Mouse (Mus musculus) ES-Bruce4 (cell line): ENCODE measurements around the gene Mrpl51. TPM values are rescaled to one million over a fixed set of nuclear protein-coding genes. Genes with fewer than 3 reads are reported as not detected.

Source experiments
- H3K27ac ChIP-seq: 2 replicates; pipeline ENCODE4 v1.5.1; 2012; ENCODE audit warnings: low read length, inconsistent platforms; ENCODE audit not compliant: insufficient read depth
- H3K27me3 ChIP-seq: 2 replicates; pipeline ENCODE4 v1.6.1; 2012; ENCODE audit warnings: mild to moderate bottlenecking, low read length, inconsistent platforms; ENCODE audit not compliant: control insufficient read depth, poor library complexity, insufficient read depth, severe bottlenecking
- H3K36me3 ChIP-seq: 2 replicates; pipeline ENCODE4 v1.6.1; 2012; ENCODE audit warnings: inconsistent platforms, mild to moderate bottlenecking, low read length, moderate library complexity; ENCODE audit not compliant: control insufficient read depth, poor library complexity, insufficient read depth, severe bottlenecking
- H3K4me1 ChIP-seq: one replicate; pipeline ENCODE4 v1.8.1; 2011; ENCODE audit warnings: low read length; ENCODE audit not compliant: control insufficient read depth, insufficient read depth
- H3K4me3 ChIP-seq: 2 replicates; pipeline ENCODE4 v1.5.1; 2011; ENCODE audit warnings: low read depth, mild to moderate bottlenecking, low read length
- H3K9ac ChIP-seq: 2 replicates; pipeline ENCODE4 v1.6.1; 2012; ENCODE audit warnings: low read depth, mild to moderate bottlenecking, inconsistent platforms; ENCODE audit not compliant: poor library complexity, severe bottlenecking
- H3K9me3 ChIP-seq: replicated peaks from 2 replicates; pipeline ENCODE4 v1.6.1; 2012; ENCODE audit warnings: mild to moderate bottlenecking, low read length, inconsistent platforms; ENCODE audit not compliant: control insufficient read depth, poor library complexity, insufficient read depth, severe bottlenecking
- CTCF ChIP-seq: IDR thresholded peaks from one replicate; pipeline ENCODE4 v1.8.1; 2011; ENCODE audit warnings: low read depth, low read length
- EP300 ChIP-seq: IDR thresholded peaks from 2 replicates; pipeline ENCODE4 v1.6.1; 2011; ENCODE audit warnings: low read depth, low read length; ENCODE audit not compliant: insufficient read depth
- POLR2A ChIP-seq: IDR thresholded peaks from one replicate; pipeline ENCODE4 v1.8.1; 2011; ENCODE audit warnings: low read length; ENCODE audit not compliant: insufficient read depth
- polyA plus RNA-seq: library from polyadenylated mRNA; stranded (reverse); fragments of >200 nt; gene quantifications from 2 replicates; pipeline ENCODE4 v1.2.4, GENCODE M21; 2011; ENCODE audit warnings: low read depth; ENCODE audit not compliant: missing spikeins, insufficient read depth, insufficient read length

Mrpl51 gene
- polyA plus RNA-seq, 1 experiment: 113 TPM

- H3K9ac ChIP-seq: no peak overlapping the region
- no peaks in the 10 kb centered on the region for H3K9me3 ChIP-seq
- no peak overlapping the region for H3K4me3 ChIP-seq
- H3K36me3 ChIP-seq: no peaks in the 10 kb centered on the region
- no peaks in the 10 kb centered on the region for H3K27me3 ChIP-seq
- TF ChIP-seq EP300 (no peak), CTCF (no peak), POLR2A (no peak)
- H3K27ac ChIP-seq: no peak overlapping the region
- no peaks in the 10 kb centered on the region for H3K4me1 ChIP-seq
Measured at GRCm38 (mm10) chr6:125239547-125239946, 47.9 kb downstream of the Mrpl51 start.

GRCm38 (mm10) chr6:125240617-125241016, 49.0 kb downstream of the Mrpl51 start:
- Histone ChIP-seq H3K36me3 (no peaks in the 10 kb centered on the region), H3K4me3 (no peak overlapping the region), H3K4me1 (no peaks in the 10 kb centered on the region), H3K9me3 (no peaks in the 10 kb centered on the region), H3K27me3 (no peaks in the 10 kb centered on the region), H3K9ac (no peak overlapping the region), H3K27ac (no peak overlapping the region)
- TF ChIP-seq POLR2A (no peak), EP300 (no peak), CTCF (no peak)

GRCm38 (mm10) chr6:125241566-125241965, 50.0 kb downstream of the Mrpl51 start:
- no peak overlapping the region for H3K27ac ChIP-seq
- no peak overlapping the region for H3K9ac ChIP-seq
- H3K36me3 ChIP-seq: no peaks in the 10 kb centered on the region
- no peak overlapping the region for H3K4me3 ChIP-seq
- no peaks in the 10 kb centered on the region for H3K9me3 ChIP-seq
- no peaks in the 10 kb centered on the region for H3K27me3 ChIP-seq
- H3K4me1 ChIP-seq: no peaks in the 10 kb centered on the region
- TF ChIP-seq POLR2A (no peak), CTCF (no peak), EP300 (no peak)

GRCm38 (mm10) chr6:125244551-125244950, 53.0 kb downstream of the Mrpl51 start:
- Histone ChIP-seq H3K9ac (no peak overlapping the region), H3K4me3 (no peak overlapping the region)
- TF ChIP-seq CTCF: no peak
- TF ChIP-seq POLR2A: no peak
- TF ChIP-seq EP300: no peak

More at GRCm38 (mm10) chr6:125244551-125244950, 53.0 kb downstream of the Mrpl51 start:
- Histone ChIP-seq H3K36me3 (no peaks in the 10 kb centered on the region), H3K27me3 (no peaks in the 10 kb centered on the region), H3K9me3 (no peaks in the 10 kb centered on the region), H3K4me1 (no peaks in the 10 kb centered on the region), H3K27ac (no peak overlapping the region)

Other genes starting within 250 kb of the Mrpl51 start
- gene Cops7a, start 226.3 kb upstream of the Mrpl51 start, polyA plus RNA-seq: 145 and 154 TPM in 2 replicates
- 14.3 and 21.4 TPM in 2 replicates for gene Pianp, start 195.1 kb upstream of the Mrpl51 start, polyA plus RNA-seq
- 32.4 and 33.8 TPM in 2 replicates for gene Zfp384, start 182.7 kb upstream of the Mrpl51 start, polyA plus RNA-seq
- gene Ing4, start 152.0 kb upstream of the Mrpl51 start, polyA plus RNA-seq: 44.0 and 54.7 TPM in 2 replicates
- gene Acrbp, start 142.1 kb upstream of the Mrpl51 start, polyA plus RNA-seq: 25.3 and 25.7 TPM in 2 replicates
- gene Lpar5, start 123.9 kb upstream of the Mrpl51 start, polyA plus RNA-seq: 2.5 and 3.7 TPM in 2 replicates
- gene Chd4, start 95.8 kb upstream of the Mrpl51 start, polyA plus RNA-seq: 307 and 317 TPM in 2 replicates
- 75.1 and 78.4 TPM in 2 replicates for gene Nop2, start 59.9 kb upstream of the Mrpl51 start, polyA plus RNA-seq
- gene Iffo1, start 46.6 kb upstream of the Mrpl51 start, polyA plus RNA-seq: 8.3 and 9.9 TPM in 2 replicates
- gene Gapdh, start 25.3 kb upstream of the Mrpl51 start, polyA plus RNA-seq: 933 and 990 TPM in 2 replicates
- gene Ncapd2, start 100 bp upstream of the Mrpl51 start, polyA plus RNA-seq: 383 and 401 TPM in 2 replicates
- 9.4 and 14.3 TPM in 2 replicates for gene Vamp1, start 23.8 kb downstream of the Mrpl51 start, polyA plus RNA-seq
- 2.1 and 3.9 TPM in 2 replicates for gene Tapbpl, start 40.1 kb downstream of the Mrpl51 start, polyA plus RNA-seq
- gene Cd27, start 45.2 kb downstream of the Mrpl51 start, polyA plus RNA-seq: not detected in 2 replicates
- gene Tuba3a, start 94.2 kb downstream of the Mrpl51 start, polyA plus RNA-seq: 2.2 and 3.6 TPM in 2 replicates
- 8.0 and 9.5 TPM in 2 replicates for gene Ltbr, start 122.1 kb downstream of the Mrpl51 start, polyA plus RNA-seq
- gene Scnn1a, start 128.9 kb downstream of the Mrpl51 start, polyA plus RNA-seq: 2.0 and 2.3 TPM in 2 replicates
- 13.1 and 19.8 TPM in 2 replicates for gene Tnfrsf1a, start 157.6 kb downstream of the Mrpl51 start, polyA plus RNA-seq
- gene Plekhg6, start 189.0 kb downstream of the Mrpl51 start, polyA plus RNA-seq: 2.3 and 2.5 TPM in 2 replicates